Mouse (Mus musculus): ENCODE measurements around the gene Acadm. TPM values are rescaled to one million over a fixed set of nuclear protein-coding genes. Genes with fewer than 3 reads are reported as not detected.

Acadm gene
- total and polyA plus RNA-seq, 3 experiments = 78.5 to 224 (median 199) TPM

- no peak overlapping the region for H3K4me2 ChIP-seq (ENCODE audit: insufficient read depth, low read depth, poor library complexity, severe bottlenecking)
- in situ Hi-C loops (cut with MboI; ENCODE audit: low pct_ligation_motif_present, low pct_unique_long_range_greater_than_20kb, low sequenced_read_pairs) (no loop called here), dilution Hi-C loops (cut with MboI; ENCODE audit: extremely low pct_ligation_motif_present, extremely low pct_unique_long_range_greater_than_20kb, low sequenced_read_pairs) (no loop called here)
- H3K27ac ChIP-seq (ENCODE audit: insufficient read depth, low read depth) = no peak overlapping the region
- H3K9me3 ChIP-seq (replicated peaks; ENCODE audit: low read length) = no peaks in the 10 kb centered on the region
- no peaks in the 10 kb centered on the region for H3K27me3 ChIP-seq (replicated peaks)
- H3K4me1 ChIP-seq (ENCODE audit: control insufficient read depth in 1 of 2, insufficient read depth in 2 of 2) = peaks cover 3 to 27% of the 10 kb centered on the region in 2 experiments; a peak in 3 of 4 replicates
- no peak for DNase-seq (ENCODE audit: extremely low read depth)
- H3K4me3 ChIP-seq (replicated peaks in 1 of 3; ENCODE audit: low read depth in 2 of 3, low read length in 2 of 3, poor library complexity in 1 of 3) = no peak overlapping the region
- no peaks in the 10 kb centered on the region for H3K36me3 ChIP-seq (replicated peaks in 1 of 2; ENCODE audit: control insufficient read depth in 1 of 2, insufficient read depth in 1 of 2, low read length in 1 of 2)
- TF ChIP-seq MAX (IDR thresholded peaks at IDR 0.05; ENCODE audit: low read length) = no peak
- TF ChIP-seq CHD2 (IDR thresholded peaks at IDR 0.05; ENCODE audit: low read length) = no peak
- no peak for TF ChIP-seq NRF1 (IDR thresholded peaks at IDR 0.05; ENCODE audit: low read depth, low read length)
- TF ChIP-seq BHLHE40 (IDR thresholded peaks at IDR 0.05; ENCODE audit: low read depth, low read length) = no peak
- TF ChIP-seq POLR2AphosphoS2 (IDR thresholded peaks at IDR 0.05; ENCODE audit: low read depth, low read length) = no peak
- no peak for TF ChIP-seq CTCF (conservative IDR thresholded peaks at IDR 0.05 in 1 of 2, IDR thresholded peaks at IDR 0.05 in 1 of 2; ENCODE audit: low read depth in 2 of 2, low read length in 2 of 2)
- TF ChIP-seq JUN (IDR thresholded peaks at IDR 0.05; ENCODE audit: insufficient read depth, low read depth, low read length) = no peak
- no peak for TF ChIP-seq ZMIZ1 (IDR thresholded peaks at IDR 0.05; ENCODE audit: low read depth, low read length)
- no peak for TF ChIP-seq CHD1 (IDR thresholded peaks at IDR 0.05; ENCODE audit: low read depth, low read length)
- TF ChIP-seq ZKSCAN1 (IDR thresholded peaks at IDR 0.05; ENCODE audit: borderline replicate concordance, low read depth, low read length) = no peak
- TF ChIP-seq SIN3A (IDR thresholded peaks at IDR 0.05; ENCODE audit: low read length) = no peak
- H3K9ac ChIP-seq (ENCODE audit: insufficient read depth, low read depth) = no peak overlapping the region
- H3K79me2 ChIP-seq (replicated peaks; ENCODE audit: control insufficient read depth, extremely low read depth, insufficient read depth, poor library complexity, severe bottlenecking) = no peaks in the 10 kb centered on the region
These were observed 36.2 kb upstream of the Acadm start for GRCm38 (mm10) chr3:153980611-153981010.

GRCm38 (mm10) chr3:153975791-153976190, 31.4 kb upstream of the Acadm start:
- 0 out of 2 replicates have a peak, but pooled peaks have one; percentile 12 for TF ChIP-seq MAFK (IDR thresholded peaks at IDR 0.05; ENCODE audit: insufficient replicate concordance, low read length)
- no peak for TF ChIP-seq USF2 (conservative IDR thresholded peaks at IDR 0.05; ENCODE audit: low read depth, low read length)
- no peak for TF ChIP-seq NRF1 (IDR thresholded peaks at IDR 0.05; ENCODE audit: low read depth, low read length)
- no peak for TF ChIP-seq ZC3H11A (IDR thresholded peaks at IDR 0.05; ENCODE audit: low read depth, low read length)
- no peak for TF ChIP-seq MAX (IDR thresholded peaks at IDR 0.05; ENCODE audit: low read length)
- peak; percentile 62; the same call in 1 of the 2 replicates for TF ChIP-seq IRF4 (IDR thresholded peaks at IDR 0.05; ENCODE audit: low read depth, low read length)
- no peak for TF ChIP-seq HCFC1 (IDR thresholded peaks at IDR 0.05; ENCODE audit: low read depth, low read length)
- TF ChIP-seq SIN3A (IDR thresholded peaks at IDR 0.05; ENCODE audit: low read length) = no peak
- TF ChIP-seq JUND (conservative IDR thresholded peaks at IDR 0.05; ENCODE audit: low read depth, low read length) = no peak
- TF ChIP-seq GABPA (IDR thresholded peaks at IDR 0.05; ENCODE audit: insufficient replicate concordance, low read depth, low read length) = no peak
- peak; percentile 59 for TF ChIP-seq EP300 (IDR thresholded peaks at IDR 0.05; ENCODE audit: low read length)
- TF ChIP-seq ETS1 (conservative IDR thresholded peaks at IDR 0.05; ENCODE audit: low read depth, low read length) = no peak
- TF ChIP-seq ZNF384 (IDR thresholded peaks at IDR 0.05; ENCODE audit: low read depth, low read length) = no peak
- Histone ChIP-seq H3K4me3 (replicated peaks in 1 of 3; ENCODE audit: low read depth in 2 of 3, low read length in 2 of 3, poor library complexity in 1 of 3) (no peak overlapping the region), H3K4me2 (ENCODE audit: insufficient read depth, low read depth, poor library complexity, severe bottlenecking) (peak overlapping the region; percentile 69), H3K4me1 (ENCODE audit: control insufficient read depth in 1 of 2, insufficient read depth in 2 of 2) (peaks cover 9 to 21% of the 10 kb centered on the region in 2 experiments), H3K79me2 (replicated peaks; ENCODE audit: control insufficient read depth, extremely low read depth, insufficient read depth, poor library complexity, severe bottlenecking) (no peaks in the 10 kb centered on the region), H3K27ac (ENCODE audit: insufficient read depth, low read depth) (no peak overlapping the region), H3K27me3 (replicated peaks) (peaks cover 2% of the 10 kb centered on the region), H3K9ac (ENCODE audit: insufficient read depth, low read depth) (0 out of 2 replicates have a peak overlapping the region, but pooled peaks have one; percentile 11), H3K36me3 (replicated peaks in 1 of 2; ENCODE audit: control insufficient read depth in 1 of 2, insufficient read depth in 1 of 2, low read length in 1 of 2) (no peaks in the 10 kb centered on the region), H3K9me3 (replicated peaks; ENCODE audit: low read length) (peaks cover 6% of the 10 kb centered on the region)
- in situ Hi-C loops (cut with MboI; ENCODE audit: low pct_ligation_motif_present, low pct_unique_long_range_greater_than_20kb, low sequenced_read_pairs) (no loop called here), dilution Hi-C loops (cut with MboI; ENCODE audit: extremely low pct_ligation_motif_present, extremely low pct_unique_long_range_greater_than_20kb, low sequenced_read_pairs) (no loop called here)
- DNase-seq (ENCODE audit: extremely low read depth) = no peak
